Mouse (Mus musculus): ENCODE results near the gene Phf20. TPM values are rescaled to one million over a fixed set of nuclear protein-coding genes. Genes with fewer than 3 reads are reported as not detected.

Gene Phf20
- polyA plus RNA-seq (2011; ENCODE audit: insufficient read depth, insufficient read length, low replicate concordance, missing spikeins), result 11.9 and 20.8 TPM in 2 replicates

DNA sequence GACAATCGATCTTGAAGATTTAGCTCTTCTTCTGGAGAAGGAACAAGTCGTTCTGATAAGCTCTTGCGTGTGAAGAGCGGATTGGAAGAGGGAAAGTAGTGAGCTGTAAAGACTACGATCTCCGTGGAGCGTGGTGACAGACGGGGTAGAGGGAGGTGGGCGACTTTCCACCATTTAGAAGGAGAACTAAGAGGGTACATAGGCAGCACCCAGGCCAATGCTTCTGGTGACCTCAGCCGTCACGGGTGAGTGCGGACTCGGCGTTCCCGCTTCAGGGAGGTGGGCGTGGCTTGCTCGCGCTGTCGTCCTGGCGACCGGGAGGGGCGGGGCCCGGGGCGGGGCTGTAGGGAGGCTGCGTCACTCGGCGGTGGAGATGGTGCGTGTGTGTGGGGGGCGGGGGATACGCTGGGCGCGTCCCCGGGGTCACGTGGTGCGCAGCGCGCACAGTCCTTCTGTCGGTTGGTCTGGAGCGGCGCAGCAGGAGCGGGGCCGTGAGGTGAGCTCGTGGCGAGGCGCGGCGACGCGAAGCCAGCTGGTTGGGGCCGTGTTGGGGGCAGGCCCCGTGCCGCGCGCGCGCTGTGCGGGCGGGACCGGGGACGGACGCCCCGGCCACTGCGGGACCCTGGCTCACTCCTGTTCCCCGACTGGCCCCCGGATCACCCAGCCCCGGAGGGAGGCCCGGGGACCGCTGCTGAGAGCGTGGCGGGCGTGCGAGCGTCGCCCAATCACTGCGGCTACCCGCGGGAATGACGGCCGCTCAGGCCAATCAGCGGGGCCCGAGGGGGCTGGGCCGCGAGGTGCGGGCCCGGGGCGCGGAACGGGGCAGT, at the start of gene Phf20:
Phf20 (plus strand) TSS at position 165 of the 827 bp plus-strand sequence.
- Histone ChIP-seq H3K4me1 (ENCODE audit: control insufficient read depth, insufficient read depth, low read length) (peaks cover 1% of the 10 kb centered on the region; the same call in 1 of the 2 replicates), H3K4me3 (replicated peaks; ENCODE audit: control insufficient read depth, low read depth, low read length) (peak within 1 kb of the TSS; percentile 98), H3K27ac (ENCODE audit: control insufficient read depth, insufficient read depth, low read depth, low read length, poor library complexity) (peak within 1 kb of the TSS; percentile 99)
- WGBS, result under 1% methylated on average over 88 of the region's 88 CpGs
- TF ChIP-seq POLR2A (IDR thresholded peaks at IDR 0.05; ENCODE audit: borderline replicate concordance, control insufficient read depth, low read depth, low read length) (peak; percentile 85), CTCF (IDR thresholded peaks at IDR 0.05; ENCODE audit: control insufficient read depth, insufficient read depth, low read length) (no peak)

DNA sequence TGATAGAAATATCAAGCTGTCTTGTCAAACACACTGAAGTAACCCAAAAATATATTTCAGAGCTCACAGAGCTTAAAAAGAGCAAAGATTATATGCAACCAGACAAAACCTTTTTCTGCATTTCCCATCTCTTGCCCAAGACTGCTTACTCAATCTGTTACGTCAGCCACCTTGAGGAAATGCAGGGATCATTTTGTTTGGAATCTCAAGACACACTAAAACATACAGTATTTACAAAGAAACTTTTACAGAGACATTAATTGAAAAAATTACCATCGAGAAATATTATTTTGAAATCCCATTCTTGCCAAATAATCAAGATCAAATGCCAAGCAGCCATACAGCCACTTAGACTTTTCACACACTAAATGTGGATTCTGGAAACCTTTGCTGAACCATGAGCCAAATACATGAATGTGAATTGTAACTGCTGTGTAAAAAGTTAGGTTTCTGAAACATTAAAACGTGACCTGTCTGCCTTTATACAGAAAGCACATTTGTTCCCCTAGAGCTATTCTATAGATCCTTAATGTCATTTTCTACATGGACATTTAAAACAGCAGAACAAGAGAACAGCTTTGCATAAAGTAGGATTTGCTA, 48.9 kb upstream of the Phf20 start:
- Histone ChIP-seq H3K4me1 (ENCODE audit: control insufficient read depth, insufficient read depth, low read length) (peaks cover 2% of the 10 kb centered on the region), H3K27ac (ENCODE audit: control insufficient read depth, insufficient read depth, low read depth, low read length, poor library complexity) (no peak overlapping the region)
- WGBS, result 56% methylated on average over 3 of the region's 3 CpGs

GRCm38 (mm10) chr2:156151538-156151937, 44.7 kb upstream of the Phf20 start:
- Histone ChIP-seq H3K4me1 (ENCODE audit: control insufficient read depth, insufficient read depth, low read length) (no peaks in the 10 kb centered on the region), H3K4me3 (replicated peaks; ENCODE audit: control insufficient read depth, low read depth, low read length) (no peak overlapping the region), H3K27ac (ENCODE audit: control insufficient read depth, insufficient read depth, low read depth, low read length, poor library complexity) (no peak overlapping the region)
- TF ChIP-seq POLR2A (IDR thresholded peaks at IDR 0.05; ENCODE audit: borderline replicate concordance, control insufficient read depth, low read depth, low read length) (no peak), CTCF (IDR thresholded peaks at IDR 0.05; ENCODE audit: control insufficient read depth, insufficient read depth, low read length) (no peak)

More for the DNA sequence above, 48.9 kb upstream of the Phf20 start:
- no peak overlapping the region for H3K4me3 ChIP-seq (replicated peaks; ENCODE audit: control insufficient read depth, low read depth, low read length)
- TF ChIP-seq POLR2A (IDR thresholded peaks at IDR 0.05; ENCODE audit: borderline replicate concordance, control insufficient read depth, low read depth, low read length) (no peak), CTCF (IDR thresholded peaks at IDR 0.05; ENCODE audit: control insufficient read depth, insufficient read depth, low read length) (no peak)

GRCm38 (mm10) chr2:156165478-156165877, 30.8 kb upstream of the Phf20 start:
- TF ChIP-seq CTCF (IDR thresholded peaks at IDR 0.05; ENCODE audit: control insufficient read depth, insufficient read depth, low read length) (no peak), POLR2A (IDR thresholded peaks at IDR 0.05; ENCODE audit: borderline replicate concordance, control insufficient read depth, low read depth, low read length) (no peak)
- WGBS, result 93% methylated on average over 1 of the region's 1 CpGs
- Histone ChIP-seq H3K27ac (ENCODE audit: control insufficient read depth, insufficient read depth, low read depth, low read length, poor library complexity) (no peak overlapping the region), H3K4me3 (replicated peaks; ENCODE audit: control insufficient read depth, low read depth, low read length) (no peak overlapping the region), H3K4me1 (ENCODE audit: control insufficient read depth, insufficient read depth, low read length) (no peaks in the 10 kb centered on the region)

DNA sequence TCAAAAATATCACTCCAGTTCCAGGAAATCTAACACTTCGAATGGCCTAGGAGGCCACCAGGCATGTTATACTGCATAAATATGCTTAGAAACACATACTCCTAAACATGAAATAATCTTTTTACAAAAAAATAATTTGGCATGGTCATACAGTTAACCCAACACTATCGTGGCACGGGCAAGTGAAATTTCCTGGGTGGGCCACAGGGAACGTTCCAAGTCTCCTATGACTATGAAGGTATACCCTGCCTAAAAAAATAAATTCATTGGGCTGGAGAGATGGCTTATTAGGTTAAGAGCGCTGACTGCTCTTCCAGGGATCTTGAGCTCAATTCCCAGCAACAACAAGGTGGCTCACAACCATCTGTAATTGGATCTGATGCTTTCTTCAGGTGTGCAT, 29.7 kb upstream of the Phf20 start:
- H3K4me3 ChIP-seq (replicated peaks; ENCODE audit: control insufficient read depth, low read depth, low read length), result no peak overlapping the region
- H3K27ac ChIP-seq (ENCODE audit: control insufficient read depth, insufficient read depth, low read depth, low read length, poor library complexity), result no peak overlapping the region
- WGBS, result 93% methylated on average over 5 of the region's 5 CpGs
- TF ChIP-seq CTCF (IDR thresholded peaks at IDR 0.05; ENCODE audit: control insufficient read depth, insufficient read depth, low read length) (no peak), POLR2A (IDR thresholded peaks at IDR 0.05; ENCODE audit: borderline replicate concordance, control insufficient read depth, low read depth, low read length) (no peak)
- H3K4me1 ChIP-seq (ENCODE audit: control insufficient read depth, insufficient read depth, low read length), result no peaks in the 10 kb centered on the region

DNA sequence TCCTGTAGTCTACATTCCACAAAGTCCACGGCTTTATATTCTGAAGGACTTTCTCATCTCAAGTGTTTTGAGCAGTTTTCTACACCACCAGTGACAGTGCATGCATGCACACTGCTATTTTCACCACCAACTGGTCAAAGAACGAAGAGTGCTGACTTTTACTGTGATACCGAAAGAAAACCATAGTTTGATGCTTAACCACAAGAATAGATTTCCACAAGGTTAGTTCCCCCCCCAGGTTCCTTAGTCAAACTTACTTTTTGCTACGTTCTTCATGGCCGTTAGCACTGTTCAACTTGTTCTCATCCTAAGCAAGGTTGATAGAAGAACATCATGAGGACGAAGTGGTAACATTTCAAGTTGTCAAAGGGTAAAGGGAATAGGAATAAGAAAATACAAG, 19.2 kb upstream of the Phf20 start:
- peaks cover 2% of the 10 kb centered on the region for H3K4me1 ChIP-seq (ENCODE audit: control insufficient read depth, insufficient read depth, low read length)
- no peak overlapping the region for H3K4me3 ChIP-seq (replicated peaks; ENCODE audit: control insufficient read depth, low read depth, low read length)
- WGBS, result 39% methylated on average over 6 of the region's 6 CpGs
- no peak overlapping the region for H3K27ac ChIP-seq (ENCODE audit: control insufficient read depth, insufficient read depth, low read depth, low read length, poor library complexity)
- TF ChIP-seq POLR2A (IDR thresholded peaks at IDR 0.05; ENCODE audit: borderline replicate concordance, control insufficient read depth, low read depth, low read length) (no peak), CTCF (IDR thresholded peaks at IDR 0.05; ENCODE audit: control insufficient read depth, insufficient read depth, low read length) (no peak)

- peak overlapping the region; percentile 41 for H3K4me3 ChIP-seq (replicated peaks; ENCODE audit: control insufficient read depth, low read depth, low read length)
- no peak overlapping the region for H3K27ac ChIP-seq (ENCODE audit: control insufficient read depth, insufficient read depth, low read depth, low read length, poor library complexity)
- TF ChIP-seq POLR2A (IDR thresholded peaks at IDR 0.05; ENCODE audit: borderline replicate concordance, control insufficient read depth, low read depth, low read length) (no peak), CTCF (IDR thresholded peaks at IDR 0.05; ENCODE audit: control insufficient read depth, insufficient read depth, low read length) (no peak)
- H3K4me1 ChIP-seq (ENCODE audit: control insufficient read depth, insufficient read depth, low read length), result peaks cover 2% of the 10 kb centered on the region
- 42% methylated on average over 7 of the region's 7 CpGs for WGBS
Measured at GRCm38 (mm10) chr2:156177651-156178050, 18.6 kb upstream of the Phf20 start.

DNA sequence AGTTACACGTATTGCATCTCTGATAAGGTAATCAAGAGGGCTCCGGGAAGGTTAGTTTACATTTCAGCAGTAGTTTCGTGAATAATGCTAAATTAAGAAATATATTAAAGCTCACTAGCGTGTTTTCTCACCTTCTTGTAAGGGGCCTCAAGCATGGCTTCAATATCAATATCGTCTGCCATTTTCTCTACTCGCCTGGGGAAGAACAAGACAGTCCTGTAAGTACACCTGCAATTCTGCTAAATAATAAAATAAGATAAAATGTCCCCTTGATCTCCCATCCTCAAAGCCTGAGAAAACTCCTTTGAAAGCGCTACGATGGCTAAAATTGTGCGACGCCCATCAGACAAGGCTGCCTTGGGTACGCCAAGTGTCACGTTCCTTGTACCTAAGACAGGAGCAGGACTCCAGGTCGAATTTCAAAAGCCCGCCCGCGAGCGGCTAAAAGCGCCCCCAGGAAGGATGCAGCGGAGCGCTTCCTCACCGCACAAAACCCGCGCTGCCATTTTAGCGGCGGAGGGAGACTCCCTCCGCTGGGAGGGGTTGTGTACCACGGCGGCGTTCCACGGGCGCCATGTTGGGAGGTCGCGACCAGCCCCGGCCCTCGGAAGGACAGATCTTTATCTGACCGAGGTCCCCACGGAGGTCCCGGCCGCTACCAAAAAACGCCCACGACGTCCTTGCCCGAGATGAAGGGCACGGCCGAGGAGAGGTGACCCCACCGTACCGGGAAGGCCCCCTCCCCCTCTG, 17.0 kb upstream of the Phf20 start:
- under 1% methylated on average over 47 of the region's 47 CpGs for whole genome bisulfite sequencing
- TF ChIP-seq CTCF (IDR thresholded peaks at IDR 0.05; ENCODE audit: control insufficient read depth, insufficient read depth, low read length), result no peak
- TF ChIP-seq POLR2A (IDR thresholded peaks at IDR 0.05; ENCODE audit: borderline replicate concordance, control insufficient read depth, low read depth, low read length), result peak; percentile 89
- H3K27ac ChIP-seq (ENCODE audit: control insufficient read depth, insufficient read depth, low read depth, low read length, poor library complexity), result peak overlapping the region; percentile 98
- peaks cover 2% of the 10 kb centered on the region for H3K4me1 ChIP-seq (ENCODE audit: control insufficient read depth, insufficient read depth, low read length)
- peak overlapping the region; percentile 94 for H3K4me3 ChIP-seq (replicated peaks; ENCODE audit: control insufficient read depth, low read depth, low read length)

All from bone marrow, adult 2 months (tissue).